Mouse (Mus musculus): ENCODE data around the gene Arih2. TPM values are rescaled to one million over a fixed set of nuclear protein-coding genes. Genes with fewer than 3 reads are reported as not detected.

Arih2 gene
- polyA plus RNA-seq, 1 experiment from 2014 or later = 19.8 TPM

GRCm38 (mm10) chr9:108570207-108570896 lies 78.8 kb downstream of the Arih2 start:
- Histone ChIP-seq H3K4me1 (ENCODE audit: insufficient read depth) (peaks cover 33% of the 10 kb centered on the region), H3K9ac (replicated peaks) (peak overlapping the region; percentile 62), H3K4me3 (ENCODE audit: low read depth, low read length) (peak overlapping the region; percentile 68), H3K27me3 (ENCODE audit: insufficient read depth, low read length) (no peaks in the 10 kb centered on the region), H3K36me3 (replicated peaks; ENCODE audit: insufficient read depth, low read length) (peaks cover 24% of the 10 kb centered on the region), H3K9me3 (ENCODE audit: low read length) (no peaks in the 10 kb centered on the region), H3K4me2 (ENCODE audit: low read depth, low read length) (peak overlapping the region; percentile 100), H3K27ac (ENCODE audit: low read depth) (peak overlapping the region; percentile 53)
- DNase-seq = peak; percentile 87
- under 1% methylated on average over 40 of the region's 40 CpGs for WGBS (ENCODE audit: insufficient replicate concordance)
- peak; percentile 87 for TF ChIP-seq CTCF (IDR thresholded peaks at IDR 0.05; ENCODE audit: low read depth)
- TF ChIP-seq EP300 (IDR thresholded peaks at IDR 0.05; ENCODE audit: low read depth) = no peak
- peak; percentile 1; the same call in 1 of the 2 replicates for ATAC-seq

- ATAC-seq = peak; percentile 49
- H3K27ac ChIP-seq (ENCODE audit: low read depth) = peak within 1 kb of the TSS; percentile 97
Measured at GRCm38 (mm10) chr9:108569381-108570206, 79.6 kb downstream of the Arih2 start, which contains the start of gene Dalrd3. Gene Dalrd3, plus strand, starts transcription at chr9:108569886.

GRCm38 (mm10) chr9:108568511-108568921 lies 80.7 kb downstream of the Arih2 start:
- H3K4me1 ChIP-seq (ENCODE audit: insufficient read depth) = peaks cover 39% of the 10 kb centered on the region
- ATAC-seq = no peak
- H3K27ac ChIP-seq (ENCODE audit: low read depth) = peak overlapping the region; percentile 97
- H3K4me2 ChIP-seq (ENCODE audit: low read depth, low read length) = peak overlapping the region; percentile 100
- H3K27me3 ChIP-seq (ENCODE audit: insufficient read depth, low read length) = no peaks in the 10 kb centered on the region
- H3K9me3 ChIP-seq (ENCODE audit: low read length) = no peaks in the 10 kb centered on the region
- peak overlapping the region; percentile 85 for H3K9ac ChIP-seq (replicated peaks)
- peak; percentile 24 for DNase-seq
- peaks cover 40% of the 10 kb centered on the region for H3K36me3 ChIP-seq (replicated peaks; ENCODE audit: insufficient read depth, low read length)
- WGBS (ENCODE audit: insufficient replicate concordance) = 42% methylated on average over 17 of the region's 17 CpGs
- no peak for TF ChIP-seq CTCF (IDR thresholded peaks at IDR 0.05; ENCODE audit: low read depth)
- no peak for TF ChIP-seq EP300 (IDR thresholded peaks at IDR 0.05; ENCODE audit: low read depth)
- peak overlapping the region; percentile 81 for H3K4me3 ChIP-seq (ENCODE audit: low read depth, low read length)

More at GRCm38 (mm10) chr9:108569381-108570206, 79.6 kb downstream of the Arih2 start, which contains the start of gene Dalrd3:
- Histone ChIP-seq H3K27me3 (ENCODE audit: insufficient read depth, low read length) (no peaks in the 10 kb centered on the region), H3K4me1 (ENCODE audit: insufficient read depth) (peaks cover 33% of the 10 kb centered on the region), H3K9me3 (ENCODE audit: low read length) (no peaks in the 10 kb centered on the region), H3K4me3 (ENCODE audit: low read depth, low read length) (peak within 1 kb of the TSS; percentile 81), H3K36me3 (replicated peaks; ENCODE audit: insufficient read depth, low read length) (peaks cover 29% of the 10 kb centered on the region), H3K4me2 (ENCODE audit: low read depth, low read length) (peak within 1 kb of the TSS; percentile 100), H3K9ac (replicated peaks) (peak within 1 kb of the TSS; percentile 62)
- TF ChIP-seq EP300 (IDR thresholded peaks at IDR 0.05; ENCODE audit: low read depth) = no peak
- no peak for TF ChIP-seq CTCF (IDR thresholded peaks at IDR 0.05; ENCODE audit: low read depth)
- WGBS (ENCODE audit: insufficient replicate concordance) = 5% methylated on average over 42 of the region's 42 CpGs
- peak; percentile 92 for DNase-seq

- no peaks in the 10 kb centered on the region for H3K27me3 ChIP-seq (ENCODE audit: insufficient read depth, low read length)
- DNase-seq = peak; percentile 47
- peak overlapping the region; percentile 85 for H3K9ac ChIP-seq (replicated peaks)
- H3K9me3 ChIP-seq (ENCODE audit: low read length) = no peaks in the 10 kb centered on the region
- H3K4me2 ChIP-seq (ENCODE audit: low read depth, low read length) = peak overlapping the region; percentile 100
- H3K4me1 ChIP-seq (ENCODE audit: insufficient read depth) = peaks cover 39% of the 10 kb centered on the region
- no peak for TF ChIP-seq CTCF (IDR thresholded peaks at IDR 0.05; ENCODE audit: low read depth)
- no peak for TF ChIP-seq EP300 (IDR thresholded peaks at IDR 0.05; ENCODE audit: low read depth)
- H3K4me3 ChIP-seq (ENCODE audit: low read depth, low read length) = peak overlapping the region; percentile 81
- H3K27ac ChIP-seq (ENCODE audit: low read depth) = peak overlapping the region; percentile 97
- no peak; the same call in 1 of the 2 replicates for ATAC-seq
- WGBS (ENCODE audit: insufficient replicate concordance) = 4% methylated on average over 18 of the region's 18 CpGs
- peaks cover 41% of the 10 kb centered on the region for H3K36me3 ChIP-seq (replicated peaks; ENCODE audit: insufficient read depth, low read length)
Measured at GRCm38 (mm10) chr9:108567931-108568419, 81.2 kb downstream of the Arih2 start.

GRCm38 (mm10) chr9:108566815-108567776 lies 82.1 kb downstream of the Arih2 start, which contains the start of gene Ndufaf3:
Gene Ndufaf3, minus strand, starts transcription at chr9:108567434.
- Histone ChIP-seq H3K27me3 (ENCODE audit: insufficient read depth, low read length) (no peaks in the 10 kb centered on the region), H3K4me1 (ENCODE audit: insufficient read depth) (peaks cover 39% of the 10 kb centered on the region), H3K27ac (ENCODE audit: low read depth) (peak within 1 kb of the TSS; percentile 97), H3K4me3 (ENCODE audit: low read depth, low read length) (peak within 1 kb of the TSS; percentile 81), H3K9ac (replicated peaks) (peak within 1 kb of the TSS; percentile 85), H3K9me3 (ENCODE audit: low read length) (no peaks in the 10 kb centered on the region), H3K4me2 (ENCODE audit: low read depth, low read length) (peak within 1 kb of the TSS; percentile 100), H3K36me3 (replicated peaks; ENCODE audit: insufficient read depth, low read length) (peaks cover 39% of the 10 kb centered on the region)
- ATAC-seq = peak; percentile 87
- peak; percentile 97 for DNase-seq
- 0% methylated on average over 73 of the region's 73 CpGs for WGBS (ENCODE audit: insufficient replicate concordance)
- TF ChIP-seq CTCF (IDR thresholded peaks at IDR 0.05; ENCODE audit: low read depth) = peak; percentile 98
- peak; percentile 57; the same call in 1 of the 2 replicates for TF ChIP-seq EP300 (IDR thresholded peaks at IDR 0.05; ENCODE audit: low read depth)
